Mouse (Mus musculus): ENCODE data around the gene F5. TPM values are rescaled to one million over a fixed set of nuclear protein-coding genes. Genes with fewer than 3 reads are reported as not detected.

Gene F5
- polyA plus RNA-seq (2015; fragmentation: Nextera tagmentation; extraction: Ambion mirVana): 24.5 and 28.2 TPM in 2 replicates

DNA sequence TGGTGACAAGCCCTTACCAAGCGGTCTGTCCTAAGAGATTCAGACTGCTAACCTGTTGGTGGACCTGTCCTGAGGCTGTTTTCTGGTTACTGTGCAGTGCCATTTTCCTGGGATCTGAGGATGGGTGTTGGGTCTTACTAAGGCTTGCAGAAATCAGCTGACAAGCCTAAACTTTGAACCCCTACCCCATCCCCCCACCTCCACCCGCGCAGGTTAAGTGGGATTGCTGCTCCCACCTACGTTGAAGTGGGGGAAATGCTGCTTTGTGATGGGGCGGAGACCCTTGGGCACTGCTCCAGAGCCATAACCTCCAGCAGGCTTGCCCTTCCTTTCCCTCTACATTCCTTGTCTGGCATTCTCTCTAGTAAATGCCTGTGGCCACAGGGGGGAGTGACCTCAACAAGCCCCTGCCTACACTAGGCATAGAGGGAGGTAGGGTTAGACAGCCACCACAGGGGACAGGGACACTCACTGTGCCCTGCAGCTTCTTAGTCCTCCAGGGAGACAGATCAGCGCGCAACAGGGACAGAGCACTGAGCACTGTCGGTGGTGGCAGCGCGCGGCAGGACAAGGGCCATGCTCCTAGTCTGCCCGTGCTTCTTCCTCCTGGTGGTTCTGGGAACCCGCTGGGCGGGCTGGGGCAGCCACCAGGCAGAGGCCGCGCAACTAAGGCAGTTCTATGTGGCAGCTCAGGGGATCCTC lies at the start of gene F5:
Gene F5 (plus strand): TSS at position 452 of the 702 bp plus-strand sequence.
- WGBS (ENCODE audit: insufficient replicate concordance): 18% methylated on average over 16 of the region's 16 CpGs
- H3K36me3 ChIP-seq (replicated peaks; ENCODE audit: insufficient read depth, low read length): no peaks in the 10 kb centered on the region
- H3K4me2 ChIP-seq (ENCODE audit: low read depth, low read length): peak within 1 kb of the TSS; percentile 67
- H3K27me3 ChIP-seq (ENCODE audit: insufficient read depth, low read length): no peaks in the 10 kb centered on the region
- DNase-seq: peak; percentile 49
- peak within 1 kb of the TSS; percentile 89 for H3K27ac ChIP-seq (ENCODE audit: low read depth)
- H3K9me3 ChIP-seq (ENCODE audit: low read length): no peaks in the 10 kb centered on the region
- TF ChIP-seq CTCF (IDR thresholded peaks at IDR 0.05; ENCODE audit: low read depth): peak; percentile 48
- TF ChIP-seq EP300 (IDR thresholded peaks at IDR 0.05; ENCODE audit: low read depth): no peak
- H3K4me3 ChIP-seq (ENCODE audit: low read depth, low read length): peak within 1 kb of the TSS; percentile 52
- H3K9ac ChIP-seq (replicated peaks): peak within 1 kb of the TSS; percentile 67
- ATAC-seq: peak; percentile 71
- H3K4me1 ChIP-seq (ENCODE audit: insufficient read depth): peaks cover 14% of the 10 kb centered on the region

DNA sequence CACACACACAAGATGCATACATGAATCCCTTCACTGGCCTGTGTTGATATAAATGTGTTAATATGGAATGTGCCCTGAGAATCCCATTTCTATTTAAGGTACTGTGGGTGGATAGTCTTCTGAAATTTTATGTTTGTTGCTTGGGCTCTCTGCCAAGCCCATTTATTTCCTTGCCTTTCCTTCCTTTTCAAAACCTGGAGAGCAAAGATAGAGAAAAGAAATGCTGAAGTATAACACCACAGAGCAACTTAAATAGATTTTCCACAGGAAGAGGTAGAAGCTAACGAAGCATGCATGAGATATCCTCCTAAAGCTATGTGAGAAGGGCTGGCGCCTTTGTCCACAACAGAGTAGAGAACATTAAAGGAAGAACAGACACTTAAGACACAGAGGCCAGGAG lies 41.9 kb upstream of the F5 start:
- DNase-seq: no peak
- Histone ChIP-seq H3K4me1 (ENCODE audit: insufficient read depth) (no peaks in the 10 kb centered on the region), H3K9me3 (ENCODE audit: low read length) (no peaks in the 10 kb centered on the region), H3K36me3 (replicated peaks; ENCODE audit: insufficient read depth, low read length) (no peaks in the 10 kb centered on the region), H3K9ac (replicated peaks) (no peak overlapping the region), H3K4me2 (ENCODE audit: low read depth, low read length) (no peak overlapping the region), H3K4me3 (ENCODE audit: low read depth, low read length) (no peak overlapping the region), H3K27ac (ENCODE audit: low read depth) (no peak overlapping the region), H3K27me3 (ENCODE audit: insufficient read depth, low read length) (no peaks in the 10 kb centered on the region)
- no peak for ATAC-seq
- TF ChIP-seq EP300 (IDR thresholded peaks at IDR 0.05; ENCODE audit: low read depth) (peak; percentile 50; the same call in 1 of the 2 replicates), CTCF (IDR thresholded peaks at IDR 0.05; ENCODE audit: low read depth) (no peak)
- 48% methylated on average over 2 of the region's 2 CpGs for WGBS (ENCODE audit: insufficient replicate concordance)

DNA sequence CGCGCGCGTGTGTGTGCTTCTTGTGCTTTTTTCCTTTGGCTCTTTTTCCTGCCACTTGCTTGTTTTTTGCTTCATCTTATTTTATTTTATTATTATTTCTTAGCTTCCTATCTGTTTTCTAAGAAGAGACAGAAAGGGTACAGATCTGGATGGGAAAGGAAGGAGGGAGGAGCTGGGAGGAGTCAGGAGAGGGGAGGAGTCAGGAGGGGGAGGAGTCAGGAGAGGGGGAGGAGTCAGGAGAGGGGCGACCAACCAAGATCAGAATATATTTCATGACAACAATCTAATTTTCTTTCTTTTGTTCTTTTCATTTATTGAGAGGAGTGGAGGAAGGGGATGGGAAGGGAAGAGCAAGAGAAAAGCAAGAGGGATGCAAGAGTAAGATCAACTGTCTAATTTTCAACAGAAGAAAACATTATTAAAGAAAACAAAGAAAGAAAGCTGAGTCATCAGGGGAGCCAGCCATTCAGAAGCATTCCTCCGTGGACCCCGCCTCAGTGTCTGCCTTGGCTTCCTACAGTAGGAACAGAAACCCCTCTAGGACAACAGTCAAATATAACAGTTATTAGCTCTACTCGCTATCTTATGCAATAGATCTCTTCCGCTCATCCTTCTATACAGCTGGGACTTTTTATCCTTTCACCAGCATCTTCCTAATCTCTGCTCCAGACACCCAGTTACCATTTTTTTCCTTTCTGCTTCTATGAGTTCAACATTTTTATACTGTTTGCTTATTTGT lies 40.9 kb upstream of the F5 start:
- WGBS (ENCODE audit: insufficient replicate concordance): 87% methylated on average over 9 of the region's 9 CpGs
- TF ChIP-seq CTCF (IDR thresholded peaks at IDR 0.05; ENCODE audit: low read depth) (no peak), EP300 (IDR thresholded peaks at IDR 0.05; ENCODE audit: low read depth) (no peak)
- DNase-seq (no peak), ATAC-seq (no peak)
- no peaks in the 10 kb centered on the region for H3K9me3 ChIP-seq (ENCODE audit: low read length)
- H3K4me2 ChIP-seq (ENCODE audit: low read depth, low read length): no peak overlapping the region
- no peaks in the 10 kb centered on the region for H3K27me3 ChIP-seq (ENCODE audit: insufficient read depth, low read length)
- no peak overlapping the region for H3K9ac ChIP-seq (replicated peaks)
- H3K4me1 ChIP-seq (ENCODE audit: insufficient read depth): no peaks in the 10 kb centered on the region
- no peak overlapping the region for H3K27ac ChIP-seq (ENCODE audit: low read depth)
- no peak overlapping the region for H3K4me3 ChIP-seq (ENCODE audit: low read depth, low read length)
- H3K36me3 ChIP-seq (replicated peaks; ENCODE audit: insufficient read depth, low read length): no peaks in the 10 kb centered on the region

DNA sequence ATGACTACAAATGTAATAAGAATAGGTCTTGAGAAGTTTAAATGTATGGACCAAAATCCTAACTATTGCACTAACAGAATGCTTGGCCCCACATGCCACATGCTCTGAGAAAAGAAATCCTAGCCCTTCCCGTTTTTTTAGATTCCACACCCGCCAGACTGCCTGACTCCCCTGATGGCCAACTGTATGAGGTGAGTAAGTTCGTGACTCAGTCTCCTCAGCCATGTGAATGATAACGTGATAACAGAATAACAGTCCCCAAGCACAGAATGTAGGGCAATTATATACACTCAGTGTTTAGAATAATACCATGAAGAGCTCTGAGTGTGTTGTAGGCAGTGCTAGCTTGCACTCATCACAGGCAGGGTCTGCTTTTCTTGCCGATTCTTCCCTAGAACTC lies 37.4 kb upstream of the F5 start:
- Histone ChIP-seq H3K27me3 (ENCODE audit: insufficient read depth, low read length) (no peaks in the 10 kb centered on the region), H3K9me3 (ENCODE audit: low read length) (no peaks in the 10 kb centered on the region), H3K9ac (replicated peaks) (no peak overlapping the region), H3K36me3 (replicated peaks; ENCODE audit: insufficient read depth, low read length) (no peaks in the 10 kb centered on the region), H3K27ac (ENCODE audit: low read depth) (no peak overlapping the region), H3K4me1 (ENCODE audit: insufficient read depth) (no peaks in the 10 kb centered on the region), H3K4me3 (ENCODE audit: low read depth, low read length) (no peak overlapping the region), H3K4me2 (ENCODE audit: low read depth, low read length) (no peak overlapping the region)
- TF ChIP-seq CTCF (IDR thresholded peaks at IDR 0.05; ENCODE audit: low read depth) (no peak), EP300 (IDR thresholded peaks at IDR 0.05; ENCODE audit: low read depth) (no peak)
- WGBS (ENCODE audit: insufficient replicate concordance): 74% methylated on average over 5 of the region's 5 CpGs
- DNase-seq (no peak), ATAC-seq (no peak)

DNA sequence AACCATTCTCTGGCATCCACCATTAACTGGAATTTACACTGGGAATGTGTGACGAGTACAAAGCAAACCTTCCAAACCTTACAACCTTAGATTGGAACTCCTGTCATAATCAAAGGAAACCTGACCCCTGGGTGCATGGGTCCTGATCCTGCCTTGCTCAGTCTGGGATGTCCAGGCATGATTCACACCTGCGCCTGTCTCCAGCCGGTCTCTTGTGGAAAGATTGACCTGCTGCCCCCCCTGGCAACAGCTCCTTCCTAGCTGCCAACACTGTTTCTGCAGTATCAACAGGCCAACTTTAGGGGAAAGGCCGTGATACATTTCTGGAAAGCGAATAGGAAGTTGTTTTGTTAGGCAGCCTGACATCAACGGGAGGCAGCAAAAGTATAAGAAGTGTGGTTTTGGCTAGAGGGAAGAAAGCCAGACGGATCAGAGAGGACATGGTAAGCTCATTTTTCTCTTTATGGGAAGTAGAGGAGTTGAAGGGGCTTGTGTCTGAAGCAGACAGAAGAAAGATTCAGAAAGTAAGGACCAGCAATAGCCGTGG lies 36.6 kb upstream of the F5 start, which contains the start of gene Selp:
Gene Selp (plus strand): TSS at position 318 of the 547 bp plus-strand sequence.
- no peaks in the 10 kb centered on the region for H3K27me3 ChIP-seq (ENCODE audit: insufficient read depth, low read length)
- no peaks in the 10 kb centered on the region for H3K9me3 ChIP-seq (ENCODE audit: low read length)
- H3K27ac ChIP-seq (ENCODE audit: low read depth): no peak within 1 kb of the TSS
- no peak for TF ChIP-seq EP300 (IDR thresholded peaks at IDR 0.05; ENCODE audit: low read depth)
- no peak for TF ChIP-seq CTCF (IDR thresholded peaks at IDR 0.05; ENCODE audit: low read depth)
- no peaks in the 10 kb centered on the region for H3K4me1 ChIP-seq (ENCODE audit: insufficient read depth)
- H3K9ac ChIP-seq (replicated peaks): no peak within 1 kb of the TSS
- ATAC-seq (no peak), DNase-seq (no peak)
- no peaks in the 10 kb centered on the region for H3K36me3 ChIP-seq (replicated peaks; ENCODE audit: insufficient read depth, low read length)
- H3K4me3 ChIP-seq (ENCODE audit: low read depth, low read length): no peak within 1 kb of the TSS
- no peak within 1 kb of the TSS for H3K4me2 ChIP-seq (ENCODE audit: low read depth, low read length)
- 50% methylated on average over 8 of the region's 8 CpGs for WGBS (ENCODE audit: insufficient replicate concordance)

DNA sequence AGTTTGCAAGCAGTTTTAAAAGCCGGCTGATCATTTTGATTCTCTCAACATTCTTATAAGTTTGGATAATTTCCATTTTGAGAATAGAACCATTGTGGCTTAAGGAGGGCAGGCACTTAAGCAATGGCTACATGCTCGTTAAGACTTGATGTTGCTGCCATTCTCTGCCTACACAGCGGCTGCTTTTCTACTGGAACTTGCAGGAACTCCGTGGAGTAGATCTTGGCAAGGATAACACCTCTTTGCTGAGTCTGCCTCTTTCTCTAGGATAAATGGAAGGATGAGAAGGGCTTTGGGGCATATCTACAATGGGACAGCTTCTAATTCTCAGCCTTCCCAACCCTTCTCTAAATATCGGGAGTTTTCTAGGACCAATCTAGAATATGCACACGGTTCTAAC lies 36.0 kb upstream of the F5 start:
- no peaks in the 10 kb centered on the region for H3K36me3 ChIP-seq (replicated peaks; ENCODE audit: insufficient read depth, low read length)
- H3K9ac ChIP-seq (replicated peaks): no peak overlapping the region
- no peak overlapping the region for H3K4me3 ChIP-seq (ENCODE audit: low read depth, low read length)
- no peak overlapping the region for H3K27ac ChIP-seq (ENCODE audit: low read depth)
- H3K4me2 ChIP-seq (ENCODE audit: low read depth, low read length): no peak overlapping the region
- no peaks in the 10 kb centered on the region for H3K27me3 ChIP-seq (ENCODE audit: insufficient read depth, low read length)
- H3K9me3 ChIP-seq (ENCODE audit: low read length): no peaks in the 10 kb centered on the region
- H3K4me1 ChIP-seq (ENCODE audit: insufficient read depth): no peaks in the 10 kb centered on the region
- no peak for TF ChIP-seq CTCF (IDR thresholded peaks at IDR 0.05; ENCODE audit: low read depth)
- no peak for TF ChIP-seq EP300 (IDR thresholded peaks at IDR 0.05; ENCODE audit: low read depth)
- no peak for ATAC-seq
- WGBS (ENCODE audit: insufficient replicate concordance): 72% methylated on average over 6 of the region's 6 CpGs
- no peak for DNase-seq
